Mouse (Mus musculus) heart, postnatal 0 days (tissue): ENCODE measurements around the gene Mia2.

ENCODE experiments used
- CTCF ChIP-seq: IDR thresholded peaks from 2 replicates; pipeline ENCODE4 v1.5.1; 2016; ENCODE audit warnings: antibody characterized with exemption, control low read depth, low read depth
- EP300 ChIP-seq: IDR thresholded peaks from 2 replicates; pipeline ENCODE4 v1.6.1; 2016; ENCODE audit warnings: antibody characterized with exemption, low read depth

GRCm38 (mm10) chr12:59105914-59106313, 10.3 kb downstream of the Mia2 start:
- TF ChIP-seq CTCF (no peak), EP300 (no peak)
